In genomic region chr7:79860811-79861210, GRCm38 (mm10) we compare ENCODE assay signal across 10 mouse cellular contexts. TPM values are rescaled to one million over a fixed set of nuclear protein-coding genes. Genes with fewer than 3 reads are reported as not detected.
DNase-seq lines count a peak whose midpoint lies in the region; ATAC-seq and TF ChIP-seq lines count a peak whose summit lies in the region.
"Had no signal": no experiment of that assay in that cellular context is flagged by ENCODE, and none has a peak within 500 bp of the region (broad histone marks: within the 10 kb centered on the region; RNA-seq: fewer than 3 reads in every experiment).

Gene Anpep (minus strand): TSS chr7:79861059.

- no peak within 1 kb of the TSS for H3K27ac ChIP-seq in gastrocnemius, adult 2 months
- H3K27ac ChIP-seq in stomach, embryonic 14.5 days (ENCODE audit: low read length): no peak within 1 kb of the TSS
- H3K27ac ChIP-seq in forebrain, embryonic 14.5 days (ENCODE audit: low read depth, low read length): no peak within 1 kb of the TSS
- H3K27ac ChIP-seq: hindbrain, embryonic 13.5 days had no signal

- no peak within 1 kb of the TSS for H3K9ac ChIP-seq in stomach, embryonic 14.5 days (replicated peaks; ENCODE audit: low read depth, low read length)
- H3K9ac ChIP-seq in forebrain, embryonic 14.5 days (ENCODE audit: low read length): no peak within 1 kb of the TSS
- H3K9ac ChIP-seq: hindbrain, embryonic 13.5 days had no signal

- no peak within 1 kb of the TSS for H3K4me3 ChIP-seq in gastrocnemius, adult 2 months
- no peak within 1 kb of the TSS for H3K4me3 ChIP-seq in megakaryocyte, embryonic 14.5 days (replicated peaks)
- no peak within 1 kb of the TSS for H3K4me3 ChIP-seq in stomach, embryonic 14.5 days (ENCODE audit: low read depth, low read length)
- H3K4me3 ChIP-seq in forebrain, embryonic 14.5 days (ENCODE audit: low read depth, low read length): no peak within 1 kb of the TSS
- H3K4me3 ChIP-seq: hindbrain, embryonic 13.5 days had no signal

- no peak within 1 kb of the TSS for H3K4me2 ChIP-seq in stomach, embryonic 14.5 days (replicated peaks; ENCODE audit: low read depth, low read length)
- no peak within 1 kb of the TSS for H3K4me2 ChIP-seq in forebrain, embryonic 14.5 days (ENCODE audit: low read length)
- H3K4me2 ChIP-seq: hindbrain, embryonic 13.5 days had no signal

- no peaks in the 10 kb centered on the region for H3K36me3 ChIP-seq in megakaryocyte, embryonic 14.5 days (replicated peaks; ENCODE audit: low read length)
- no peaks in the 10 kb centered on the region for H3K36me3 ChIP-seq in stomach, embryonic 14.5 days (ENCODE audit: control insufficient read depth, insufficient read depth, low read length)
- H3K36me3 ChIP-seq in forebrain, embryonic 14.5 days (ENCODE audit: control insufficient read depth, insufficient read depth, low read length): no peaks in the 10 kb centered on the region
- H3K36me3 ChIP-seq: hindbrain, embryonic 13.5 days had no signal

- no peak for ATAC-seq in megakaryocyte, adult 5-6 weeks (ENCODE audit: poor library complexity, severe bottlenecking)
- no peak for ATAC-seq in stomach, embryonic 14.5 days (ENCODE audit: insufficient number of reproducible peaks, insufficient read depth, low FRiP score, low read depth)
- ATAC-seq in forebrain, embryonic 14.5 days: no peak

- intact Hi-C loops in gastrocnemius, adult 2 months (cut with DNase I): no loop called here

- H3K4me1 ChIP-seq in megakaryocyte, embryonic 14.5 days: peaks cover 22% of the 10 kb centered on the region
- H3K4me1 ChIP-seq in stomach, embryonic 14.5 days (ENCODE audit: control insufficient read depth, insufficient read depth, low read length): peaks cover 10% of the 10 kb centered on the region; the same call in 1 of the 2 replicates
- H3K4me1 ChIP-seq in forebrain, embryonic 14.5 days (ENCODE audit: control insufficient read depth, insufficient read depth, low read length): no peaks in the 10 kb centered on the region

- no peaks in the 10 kb centered on the region for H3K9me3 ChIP-seq in megakaryocyte, embryonic 14.5 days
- H3K9me3 ChIP-seq in stomach, embryonic 14.5 days (ENCODE audit: control insufficient read depth, low read depth, low read length): no peaks in the 10 kb centered on the region
- H3K9me3 ChIP-seq in forebrain, embryonic 14.5 days (replicated peaks; ENCODE audit: control insufficient read depth, low read length): no peaks in the 10 kb centered on the region
- H3K9me3 ChIP-seq: hindbrain, embryonic 13.5 days had no signal

- no peak for TF ChIP-seq CTCF in gastrocnemius, adult 2 months (IDR thresholded peaks at IDR 0.05)

- WGBS in large intestine, adult 2 months: 90% methylated on average over 9 of the region's 9 CpGs
- 67% methylated on average over 9 of the region's 9 CpGs for WGBS in stomach, embryonic 14.5 days
- 89% methylated on average over 9 of the region's 9 CpGs for WGBS in forebrain, embryonic 14.5 days

- peaks cover 53% of the 10 kb centered on the region for H3K27me3 ChIP-seq in megakaryocyte, embryonic 14.5 days (replicated peaks)
- no peaks in the 10 kb centered on the region for H3K27me3 ChIP-seq in stomach, embryonic 14.5 days (ENCODE audit: control insufficient read depth, insufficient read depth, low read length)
- no peaks in the 10 kb centered on the region for H3K27me3 ChIP-seq in forebrain, embryonic 14.5 days (replicated peaks; ENCODE audit: control insufficient read depth, insufficient read depth, low read length)
- H3K27me3 ChIP-seq: hindbrain, embryonic 13.5 days had no signal

- no peak for DNase-seq in gastrocnemius, postnatal 4 days (ENCODE audit: low spot score in 2 of 2)
- no peak for DNase-seq in gastrocnemius, adult 2 months
- DNase-seq in large intestine, adult 2 months (ENCODE audit: low read depth, low spot score): no peak
- no peak for DNase-seq in cerebellum, adult 11-12 months
- no peak for DNase-seq in forebrain, embryonic 14.5 days (ENCODE audit: low spot score)
- DNase-seq: right cerebral cortex, adult 18-20 months had no signal

RNA-seq across cellular contexts. Expression of gene Anpep, which starts in this region (rescaled TPM):
- total RNA-seq in gastrocnemius, postnatal 4 days (2021): 10 to 100 TPM; 26.4 to 28.8 TPM
- total RNA-seq in gastrocnemius, adult 2 months (2021): 1 to 10 TPM; 4.1 to 7.2 TPM
- 3.1 and 11.4 TPM in 2 replicates for polyA plus RNA-seq in megakaryocyte, embryonic 14.5 days (2012; ENCODE audit: insufficient read depth, low replicate concordance)
- total RNA-seq in megakaryocyte, adult 5-6 weeks (2015): 1.8 and 2.0 TPM in 2 replicates
- not detected in 2 replicates for total RNA-seq in megakaryocyte, adult 5-6 weeks (2017)
- 4,692 and 5,417 TPM in 2 replicates for polyA plus RNA-seq in large intestine, adult 2 months (2012; rRNA removed)
- 25.9 and 26.3 TPM in 2 replicates for polyA plus RNA-seq in stomach, embryonic 14.5 days (2014; fragmentation: Nextera tagmentation; extraction: Ambion mirVana)
- 2.7 and 4.2 TPM in 2 replicates for polyA plus RNA-seq in forebrain, embryonic 14.5 days (2014; fragmentation: Nextera tagmentation; extraction: Ambion mirVana)

Comparison
In these comparisons a context has a peak if more than half of its experiments do, and no peak if none do; other contexts are left out.
1. RNA of gene Anpep (polyA plus RNA-seq): 4,692 to 5,417 TPM in large intestine, adult 2 months; 25.9 to 26.3 TPM in stomach, embryonic 14.5 days, 3.1 to 11.4 TPM in megakaryocyte, embryonic 14.5 days and 2.7 to 4.2 TPM in forebrain, embryonic 14.5 days; every median in the first group is over 100 times any median in the second.